Mouse (Mus musculus): ENCODE data around the gene Tmem211. TPM values are rescaled to one million over a fixed set of nuclear protein-coding genes. Genes with fewer than 3 reads are reported as not detected.

Tmem211 gene
- polyA plus RNA-seq, 1 experiment from 2014 or later = not detected

GRCm38 (mm10) chr5:113199126-113199771 lies 27.5 kb upstream of the Tmem211 start:
- no peak overlapping the region for H3K27ac ChIP-seq
- no peak overlapping the region for H3K9ac ChIP-seq
- H3K27me3 ChIP-seq (replicated peaks) = no peaks in the 10 kb centered on the region
- peaks cover 25% of the 10 kb centered on the region for H3K4me1 ChIP-seq
- H3K4me2 ChIP-seq = no peak overlapping the region
- H3K4me3 ChIP-seq = no peak overlapping the region
- H3K9me3 ChIP-seq (replicated peaks) = 0 out of 2 replicates have a peak, but pooled peaks cover 5% of the 10 kb centered on the region
- 54% methylated on average over 8 of the region's 8 CpGs for WGBS (ENCODE audit: insufficient replicate concordance)
- H3K36me3 ChIP-seq = no peaks in the 10 kb centered on the region
- ATAC-seq = no peak

GRCm38 (mm10) chr5:113199772-113200134 lies 27.0 kb upstream of the Tmem211 start:
- Histone ChIP-seq H3K27me3 (replicated peaks) (no peaks in the 10 kb centered on the region), H3K9me3 (replicated peaks) (0 out of 2 replicates have a peak, but pooled peaks cover 5% of the 10 kb centered on the region), H3K4me1 (peaks cover 25% of the 10 kb centered on the region), H3K9ac (no peak overlapping the region), H3K4me2 (no peak overlapping the region), H3K27ac (no peak overlapping the region), H3K4me3 (no peak overlapping the region), H3K36me3 (no peaks in the 10 kb centered on the region)
- no peak for ATAC-seq
- 72% methylated on average over 10 of the region's 10 CpGs for WGBS (ENCODE audit: insufficient replicate concordance)

GRCm38 (mm10) chr5:113204193-113204592 lies 22.5 kb upstream of the Tmem211 start:
- H3K4me3 ChIP-seq = no peak overlapping the region
- H3K36me3 ChIP-seq = no peaks in the 10 kb centered on the region
- no peaks in the 10 kb centered on the region for H3K27me3 ChIP-seq (replicated peaks)
- H3K27ac ChIP-seq = no peak overlapping the region
- peaks cover 43% of the 10 kb centered on the region for H3K4me1 ChIP-seq
- WGBS (ENCODE audit: insufficient replicate concordance) = 74% methylated on average over 9 of the region's 9 CpGs
- no peak for ATAC-seq
- H3K4me2 ChIP-seq = no peak overlapping the region
- H3K9ac ChIP-seq = no peak overlapping the region
- H3K9me3 ChIP-seq (replicated peaks) = 0 out of 2 replicates have a peak, but pooled peaks cover 5% of the 10 kb centered on the region

GRCm38 (mm10) chr5:113206670-113207352 lies 19.9 kb upstream of the Tmem211 start:
- ATAC-seq = no peak
- 21% methylated on average over 9 of the region's 9 CpGs for WGBS (ENCODE audit: insufficient replicate concordance)
- no peak overlapping the region for H3K9ac ChIP-seq

GRCm38 (mm10) chr5:113208048-113208447 lies 18.7 kb upstream of the Tmem211 start:
- 0 out of 2 replicates have a peak, but pooled peaks cover 3% of the 10 kb centered on the region for H3K9me3 ChIP-seq (replicated peaks)
- no peak overlapping the region for H3K27ac ChIP-seq
- H3K27me3 ChIP-seq (replicated peaks) = no peaks in the 10 kb centered on the region
- H3K9ac ChIP-seq = no peak overlapping the region
- WGBS (ENCODE audit: insufficient replicate concordance) = 39% methylated on average over 4 of the region's 4 CpGs
- no peaks in the 10 kb centered on the region for H3K36me3 ChIP-seq
- H3K4me1 ChIP-seq = peaks cover 48% of the 10 kb centered on the region
- no peak for ATAC-seq
- H3K4me3 ChIP-seq = no peak overlapping the region
- no peak overlapping the region for H3K4me2 ChIP-seq

More at GRCm38 (mm10) chr5:113206670-113207352, 19.9 kb upstream of the Tmem211 start:
- H3K9me3 ChIP-seq (replicated peaks) = 0 out of 2 replicates have a peak, but pooled peaks cover 5% of the 10 kb centered on the region
- no peaks in the 10 kb centered on the region for H3K36me3 ChIP-seq
- no peaks in the 10 kb centered on the region for H3K27me3 ChIP-seq (replicated peaks)
- H3K27ac ChIP-seq = no peak overlapping the region
- H3K4me3 ChIP-seq = no peak overlapping the region
- H3K4me1 ChIP-seq = peaks cover 48% of the 10 kb centered on the region
- H3K4me2 ChIP-seq = no peak overlapping the region

- Histone ChIP-seq H3K4me1 (peaks cover 48% of the 10 kb centered on the region), H3K27me3 (replicated peaks) (no peaks in the 10 kb centered on the region), H3K9me3 (replicated peaks) (no peaks in the 10 kb centered on the region), H3K4me3 (no peak overlapping the region), H3K4me2 (no peak overlapping the region), H3K27ac (peak overlapping the region; percentile 37; the same call in 1 of the 2 replicates), H3K36me3 (no peaks in the 10 kb centered on the region), H3K9ac (no peak overlapping the region)
- ATAC-seq = no peak
- 53% methylated on average over 11 of the region's 11 CpGs for WGBS (ENCODE audit: insufficient replicate concordance)
Measured at GRCm38 (mm10) chr5:113208622-113209400, 17.9 kb upstream of the Tmem211 start.

- Histone ChIP-seq H3K4me2 (no peak overlapping the region), H3K27ac (peak overlapping the region; percentile 29), H3K4me3 (no peak overlapping the region), H3K36me3 (no peaks in the 10 kb centered on the region), H3K27me3 (replicated peaks) (no peaks in the 10 kb centered on the region), H3K9ac (no peak overlapping the region), H3K4me1 (peaks cover 48% of the 10 kb centered on the region), H3K9me3 (replicated peaks) (no peaks in the 10 kb centered on the region)
- 56% methylated on average over 11 of the region's 11 CpGs for WGBS (ENCODE audit: insufficient replicate concordance)
- ATAC-seq = no peak
Measured at GRCm38 (mm10) chr5:113209401-113209750, 17.3 kb upstream of the Tmem211 start.

GRCm38 (mm10) chr5:113209898-113210297 lies 16.8 kb upstream of the Tmem211 start:
- H3K9ac ChIP-seq = no peak overlapping the region
- 56% methylated on average over 13 of the region's 13 CpGs for WGBS (ENCODE audit: insufficient replicate concordance)
- peak overlapping the region; percentile 29 for H3K27ac ChIP-seq
- no peak overlapping the region for H3K4me3 ChIP-seq
- H3K4me1 ChIP-seq = peaks cover 48% of the 10 kb centered on the region
- no peaks in the 10 kb centered on the region for H3K9me3 ChIP-seq (replicated peaks)
- H3K27me3 ChIP-seq (replicated peaks) = no peaks in the 10 kb centered on the region
- ATAC-seq = no peak
- H3K4me2 ChIP-seq = no peak overlapping the region
- H3K36me3 ChIP-seq = no peaks in the 10 kb centered on the region

GRCm38 (mm10) chr5:113210314-113210713 lies 16.4 kb upstream of the Tmem211 start:
- 55% methylated on average over 6 of the region's 6 CpGs for WGBS (ENCODE audit: insufficient replicate concordance)
- Histone ChIP-seq H3K27me3 (replicated peaks) (no peaks in the 10 kb centered on the region), H3K27ac (no peak overlapping the region), H3K4me3 (no peak overlapping the region), H3K4me1 (peaks cover 48% of the 10 kb centered on the region), H3K9me3 (replicated peaks) (no peaks in the 10 kb centered on the region), H3K4me2 (no peak overlapping the region), H3K9ac (no peak overlapping the region), H3K36me3 (no peaks in the 10 kb centered on the region)
- ATAC-seq = no peak

GRCm38 (mm10) chr5:113212156-113212835 lies 14.4 kb upstream of the Tmem211 start:
- no peaks in the 10 kb centered on the region for H3K9me3 ChIP-seq (replicated peaks)
- no peak overlapping the region for H3K27ac ChIP-seq
- no peaks in the 10 kb centered on the region for H3K27me3 ChIP-seq (replicated peaks)
- 59% methylated on average over 10 of the region's 10 CpGs for WGBS (ENCODE audit: insufficient replicate concordance)
- no peaks in the 10 kb centered on the region for H3K36me3 ChIP-seq
- ATAC-seq = no peak
- H3K4me1 ChIP-seq = peaks cover 33% of the 10 kb centered on the region
- H3K9ac ChIP-seq = no peak overlapping the region
- H3K4me2 ChIP-seq = no peak overlapping the region
- no peak overlapping the region for H3K4me3 ChIP-seq

- no peak for ATAC-seq
- no peak overlapping the region for H3K9ac ChIP-seq
- no peaks in the 10 kb centered on the region for H3K9me3 ChIP-seq (replicated peaks)
- H3K4me1 ChIP-seq = peaks cover 26% of the 10 kb centered on the region
- no peak overlapping the region for H3K4me2 ChIP-seq
- H3K4me3 ChIP-seq = no peak overlapping the region
- no peak overlapping the region for H3K27ac ChIP-seq
- no peaks in the 10 kb centered on the region for H3K36me3 ChIP-seq
- H3K27me3 ChIP-seq (replicated peaks) = no peaks in the 10 kb centered on the region
- 72% methylated on average over 8 of the region's 8 CpGs for WGBS (ENCODE audit: insufficient replicate concordance)
Measured at GRCm38 (mm10) chr5:113214041-113214440, 12.7 kb upstream of the Tmem211 start.

Data from liver, embryonic 12.5 days (tissue).